Mouse (Mus musculus): ENCODE measurements around the gene Nav2.

DNA sequence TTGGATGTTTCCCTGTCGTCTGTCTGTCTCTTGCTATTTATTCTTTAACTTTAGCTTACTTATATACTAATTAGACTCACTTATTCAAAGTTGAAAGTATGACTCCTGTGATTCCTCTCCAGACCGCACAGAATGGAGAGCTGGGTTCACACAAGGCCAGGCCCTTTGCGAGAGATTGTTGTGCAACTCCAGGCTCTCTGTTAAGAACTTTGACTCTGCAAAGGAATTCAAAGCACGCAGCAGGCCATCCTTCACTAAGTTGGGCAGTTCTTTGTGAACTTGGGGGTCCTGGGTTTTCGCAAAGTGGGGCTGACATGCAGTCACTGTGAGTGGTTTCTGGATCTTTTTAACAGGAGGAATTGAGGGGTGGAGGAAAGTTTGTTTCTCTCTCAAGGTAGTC is 95.9 kb downstream of the Nav2 start:
- TF ChIP-seq CTCF (IDR thresholded peaks at IDR 0.05; ENCODE audit: extremely low read depth, insufficient read depth, low read length), result no peak
- TF ChIP-seq POLR2A (IDR thresholded peaks at IDR 0.05; ENCODE audit: extremely low read depth, insufficient read depth, low read length), result no peak

Measured in cortical plate, adult 2 months (tissue).